Comparison of ENCODE assay signal across 16 mouse cellular contexts in the genomic region with DNA sequence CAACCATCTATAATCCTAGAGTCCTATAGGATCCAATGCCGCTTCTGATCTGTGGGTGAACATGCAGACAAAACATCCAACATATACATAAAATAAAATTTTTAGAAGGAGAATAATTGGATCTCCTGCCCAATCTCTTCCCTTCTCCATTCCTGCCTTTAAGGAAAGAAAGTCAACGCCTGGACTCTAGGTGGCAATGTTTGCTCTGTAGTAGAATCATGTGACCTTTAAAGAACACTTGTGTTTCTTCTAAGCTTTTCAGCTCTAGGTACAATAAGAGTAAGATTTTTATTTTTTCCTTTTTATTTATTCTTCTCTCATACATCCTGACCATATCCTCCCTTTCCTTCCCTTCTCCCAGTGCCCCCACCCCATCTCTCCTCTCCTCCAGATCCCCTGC. TPM values are rescaled to one million over a fixed set of nuclear protein-coding genes. Genes with fewer than 3 reads are reported as not detected.
DNase-seq lines count a peak whose midpoint lies in the region; ATAC-seq and TF ChIP-seq lines count a peak whose summit lies in the region.
"Had no signal": no experiment of that assay in that cellular context is flagged by ENCODE, and none has a peak within 500 bp of the region (broad histone marks: within the 10 kb centered on the region; RNA-seq: fewer than 3 reads in every experiment).

No protein-coding gene starts in this region.

- H3K4me1 ChIP-seq in cerebellum, adult 2 months (ENCODE audit: control insufficient read depth, insufficient read depth, low read length), result peaks cover 5% of the 10 kb centered on the region; the same call in 1 of the 2 replicates
- H3K4me1 ChIP-seq in kidney, embryonic 15.5 days, result peaks cover 12% of the 10 kb centered on the region; the same call in 1 of the 2 replicates
- H3K4me1 ChIP-seq in neural tube, embryonic 13.5 days (replicated peaks), result peaks cover 11% of the 10 kb centered on the region; the same call in 1 of the 2 replicates
- peaks cover 7% of the 10 kb centered on the region; the same call in 1 of the 2 replicates for H3K4me1 ChIP-seq in neural tube, embryonic 15.5 days

- no peak for TF ChIP-seq CTCF in cerebellum, adult 2 months (IDR thresholded peaks at IDR 0.05; ENCODE audit: borderline replicate concordance, insufficient read depth, low read depth, low read length)

- no peaks in the 10 kb centered on the region for H3K9me3 ChIP-seq in kidney, embryonic 15.5 days (replicated peaks)
- H3K9me3 ChIP-seq in neural tube, embryonic 13.5 days, result no peaks in the 10 kb centered on the region
- no peaks in the 10 kb centered on the region for H3K9me3 ChIP-seq in neural tube, embryonic 15.5 days (replicated peaks)
- H3K9me3 ChIP-seq: midbrain, embryonic 12.5 days had no signal

- no peak overlapping the region for H3K4me2 ChIP-seq in kidney, embryonic 15.5 days
- peak overlapping the region; percentile 0; the same call in 1 of the 2 replicates for H3K4me2 ChIP-seq in neural tube, embryonic 13.5 days
- no peak overlapping the region for H3K4me2 ChIP-seq in neural tube, embryonic 15.5 days
- H3K4me2 ChIP-seq: midbrain, embryonic 12.5 days had no signal

- no peaks in the 10 kb centered on the region; the same call in 1 of the 2 replicates for H3K36me3 ChIP-seq in kidney, embryonic 15.5 days
- peaks cover 6% of the 10 kb centered on the region for H3K36me3 ChIP-seq in neural tube, embryonic 13.5 days
- peaks cover 7% of the 10 kb centered on the region for H3K36me3 ChIP-seq in neural tube, embryonic 15.5 days

- no peak for TF ChIP-seq POLR2A in cerebellum, adult 2 months (IDR thresholded peaks at IDR 0.05; ENCODE audit: borderline replicate concordance, insufficient read depth, low read length)

- H3K4me3 ChIP-seq in cerebellum, adult 2 months (replicated peaks; ENCODE audit: insufficient read depth, low read depth, low read length), result peak overlapping the region; percentile 50
- no peak overlapping the region for H3K4me3 ChIP-seq in kidney, embryonic 15.5 days (replicated peaks)
- no peak overlapping the region for H3K4me3 ChIP-seq in neural tube, embryonic 13.5 days
- H3K4me3 ChIP-seq in neural tube, embryonic 15.5 days (replicated peaks), result no peak overlapping the region
- H3K4me3 ChIP-seq: midbrain, embryonic 12.5 days had no signal

- DNase-seq in cerebellum, adult 2 months, result peak in 1 of 2 experiments; percentile 43
- peak; percentile 20 for DNase-seq in kidney, postnatal 14 days
- DNase-seq in ovary, postnatal 36 days (ENCODE audit: low spot score), result no peak
- no peak for DNase-seq in spleen, postnatal 4 days (ENCODE audit: low spot score in 2 of 2)
- DNase-seq: B cell, adult 2 months; layer of hippocampus, adult 9-11 months; right cerebral cortex, postnatal 25 days had no signal

- H3K27ac ChIP-seq in cerebellum, adult 2 months (ENCODE audit: insufficient read depth, low read length), result peak overlapping the region; percentile 65
- no peak overlapping the region for H3K27ac ChIP-seq in kidney, embryonic 15.5 days
- H3K27ac ChIP-seq in neural tube, embryonic 13.5 days (replicated peaks), result no peak overlapping the region
- H3K27ac ChIP-seq in neural tube, embryonic 15.5 days (replicated peaks), result no peak overlapping the region
- H3K27ac ChIP-seq: midbrain, embryonic 12.5 days had no signal

- H3K27me3 ChIP-seq in cerebellum, adult 2 months (ENCODE audit: control insufficient read depth, insufficient read depth, low read length), result no peaks in the 10 kb centered on the region
- no peaks in the 10 kb centered on the region for H3K27me3 ChIP-seq in kidney, embryonic 15.5 days
- no peaks in the 10 kb centered on the region for H3K27me3 ChIP-seq in neural tube, embryonic 13.5 days
- no peaks in the 10 kb centered on the region for H3K27me3 ChIP-seq in neural tube, embryonic 15.5 days (replicated peaks)
- H3K27me3 ChIP-seq: midbrain, embryonic 12.5 days had no signal

- H3K9ac ChIP-seq in kidney, embryonic 15.5 days, result no peak overlapping the region
- no peak overlapping the region for H3K9ac ChIP-seq in neural tube, embryonic 13.5 days
- no peak overlapping the region for H3K9ac ChIP-seq in neural tube, embryonic 15.5 days (replicated peaks)
- H3K9ac ChIP-seq: midbrain, embryonic 12.5 days had no signal

- 51% methylated on average over 2 of the region's 2 CpGs for WGBS in cerebellum, adult 2 months
- 67% methylated on average over 2 of the region's 2 CpGs for WGBS in kidney, embryonic 15.5 days
- 71% methylated on average over 2 of the region's 2 CpGs for WGBS in neural tube, embryonic 13.5 days
- 73% methylated on average over 2 of the region's 2 CpGs for WGBS in neural tube, embryonic 15.5 days

- ATAC-seq in cerebellum, adult (ENCODE audit: insufficient number of reproducible peaks, low FRiP score, low TSS enrichment), result no peak
- no peak for ATAC-seq in kidney, embryonic 15.5 days (replicated peaks; ENCODE audit: low FRiP score)
- ATAC-seq in neural tube, embryonic 13.5 days (ENCODE audit: low read depth), result no peak
- ATAC-seq in neural tube, embryonic 15.5 days (ENCODE audit: low FRiP score), result no peak
- ATAC-seq: hindbrain, embryonic 16.5 days had no signal

RNA-seq across cellular contexts. Expression of a gene that starts 1.5 kb away (rescaled TPM):
- polyA plus RNA-seq in cerebellum, adult 2 months (2012; rRNA removed), result 94.4 and 110 TPM in 2 replicates
- polyA plus RNA-seq in kidney, embryonic 15.5 days (2015; fragmentation: Nextera tagmentation; extraction: Ambion mirVana), result 11.8 and 14.2 TPM in 2 replicates
- 22.6 and 23.7 TPM in 2 replicates for polyA plus RNA-seq in neural tube, embryonic 13.5 days (2015; fragmentation: Nextera tagmentation; extraction: Ambion mirVana)
- 18.9 and 24.5 TPM in 2 replicates for polyA plus RNA-seq in neural tube, embryonic 15.5 days (2015; fragmentation: Nextera tagmentation; extraction: Ambion mirVana)

RNA-seq across cellular contexts. Expression of a gene that starts 3.4 kb away (rescaled TPM):
- not detected in 2 replicates for polyA plus RNA-seq in cerebellum, adult 2 months (2012; rRNA removed)
- 0.48 and 2.5 TPM in 2 replicates for polyA plus RNA-seq in kidney, embryonic 15.5 days (2015; fragmentation: Nextera tagmentation; extraction: Ambion mirVana)
- polyA plus RNA-seq in neural tube, embryonic 13.5 days (2015; fragmentation: Nextera tagmentation; extraction: Ambion mirVana), result not detected in 2 replicates
- polyA plus RNA-seq in neural tube, embryonic 15.5 days (2015; fragmentation: Nextera tagmentation; extraction: Ambion mirVana), result 0.19 TPM in 1 of 2 replicates, not detected in the other
- polyA plus RNA-seq: heart, embryonic 14.5 days; limb, embryonic 11.5 days; midbrain, embryonic 12.5 days; neural tube, embryonic 14.5 days had no signal

RNA-seq across cellular contexts. Expression of a gene that starts 18.0 kb away (rescaled TPM):
- polyA plus RNA-seq in cerebellum, adult 2 months (2012; rRNA removed), result not detected in 2 replicates
- 0.40 and 0.45 TPM in 2 replicates for polyA plus RNA-seq in kidney, embryonic 15.5 days (2015; fragmentation: Nextera tagmentation; extraction: Ambion mirVana)
- polyA plus RNA-seq in neural tube, embryonic 13.5 days (2015; fragmentation: Nextera tagmentation; extraction: Ambion mirVana), result 0.17 and 0.32 TPM in 2 replicates
- polyA plus RNA-seq in neural tube, embryonic 15.5 days (2015; fragmentation: Nextera tagmentation; extraction: Ambion mirVana), result not detected in 2 replicates
- polyA plus RNA-seq: heart, embryonic 14.5 days; neural tube, embryonic 14.5 days had no signal

RNA-seq across cellular contexts. Expression of a gene that starts 26.7 kb away (rescaled TPM):
- 1.2 and 1.8 TPM in 2 replicates for polyA plus RNA-seq in cerebellum, adult 2 months (2012; rRNA removed)
- 0.21 and 0.40 TPM in 2 replicates for polyA plus RNA-seq in kidney, embryonic 15.5 days (2015; fragmentation: Nextera tagmentation; extraction: Ambion mirVana)
- 0.25 and 0.38 TPM in 2 replicates for polyA plus RNA-seq in neural tube, embryonic 13.5 days (2015; fragmentation: Nextera tagmentation; extraction: Ambion mirVana)
- 0.32 and 0.37 TPM in 2 replicates for polyA plus RNA-seq in neural tube, embryonic 15.5 days (2015; fragmentation: Nextera tagmentation; extraction: Ambion mirVana)
- polyA plus RNA-seq: limb, embryonic 11.5 days; midbrain, embryonic 12.5 days had no signal

RNA-seq across cellular contexts. Expression of a gene that starts 31.3 kb away (rescaled TPM):
- 42.6 and 48.5 TPM in 2 replicates for polyA plus RNA-seq in cerebellum, adult 2 months (2012; rRNA removed)
- polyA plus RNA-seq in kidney, embryonic 15.5 days (2015; fragmentation: Nextera tagmentation; extraction: Ambion mirVana), result 38.4 and 41.7 TPM in 2 replicates
- 22.2 and 24.3 TPM in 2 replicates for polyA plus RNA-seq in neural tube, embryonic 13.5 days (2015; fragmentation: Nextera tagmentation; extraction: Ambion mirVana)
- polyA plus RNA-seq in neural tube, embryonic 15.5 days (2015; fragmentation: Nextera tagmentation; extraction: Ambion mirVana), result 17.4 and 20.7 TPM in 2 replicates
